Mouse (Mus musculus) lung, postnatal 0 days (tissue): ENCODE data around the gene Fbxo24.

Source experiments
- CTCF ChIP-seq: IDR thresholded peaks from 2 replicates; pipeline ENCODE4 v1.5.1; 2016; ENCODE audit warnings: antibody characterized with exemption, mild to moderate bottlenecking
- EP300 ChIP-seq: IDR thresholded peaks from 2 replicates; pipeline ENCODE4 v1.6.1; 2016; ENCODE audit warnings: antibody characterized with exemption, mild to moderate bottlenecking, control low read depth

DNA sequence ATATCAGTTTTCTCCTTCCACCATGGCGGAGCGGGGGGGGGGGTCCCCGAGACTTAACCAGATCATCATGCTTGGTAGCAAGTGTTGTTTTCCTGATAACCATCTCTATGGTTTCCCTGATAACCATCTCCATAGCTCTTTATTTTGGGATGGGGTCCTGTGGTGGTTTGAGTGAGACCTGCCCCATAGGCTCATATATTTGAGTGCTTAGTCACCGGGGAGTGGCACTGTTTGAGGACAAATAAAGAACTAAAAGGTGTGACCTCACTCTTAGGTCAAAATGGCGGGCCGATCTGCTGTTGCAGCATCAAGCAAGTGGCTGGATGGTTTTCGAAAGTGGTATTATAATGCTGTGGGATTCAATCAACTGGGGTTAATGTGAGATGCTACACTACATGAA lies 13.5 kb downstream of the Fbxo24 start:
- TF ChIP-seq CTCF (no peak), EP300 (no peak)
